Mouse (Mus musculus) embryo, embryonic 10.5 days (tissue): ENCODE data around the gene Prrx2.

Source experiments
- DNase-seq: peaks from one replicate; pipeline ENCODE4 v3.0.0-alpha.2; 2015; ENCODE audit warnings: low spot score

Prrx2 gene

GRCm38 (mm10) chr2:30823385-30824153 is 11.2 kb upstream of the Prrx2 start:
- DNase-seq: no peak

DNA sequence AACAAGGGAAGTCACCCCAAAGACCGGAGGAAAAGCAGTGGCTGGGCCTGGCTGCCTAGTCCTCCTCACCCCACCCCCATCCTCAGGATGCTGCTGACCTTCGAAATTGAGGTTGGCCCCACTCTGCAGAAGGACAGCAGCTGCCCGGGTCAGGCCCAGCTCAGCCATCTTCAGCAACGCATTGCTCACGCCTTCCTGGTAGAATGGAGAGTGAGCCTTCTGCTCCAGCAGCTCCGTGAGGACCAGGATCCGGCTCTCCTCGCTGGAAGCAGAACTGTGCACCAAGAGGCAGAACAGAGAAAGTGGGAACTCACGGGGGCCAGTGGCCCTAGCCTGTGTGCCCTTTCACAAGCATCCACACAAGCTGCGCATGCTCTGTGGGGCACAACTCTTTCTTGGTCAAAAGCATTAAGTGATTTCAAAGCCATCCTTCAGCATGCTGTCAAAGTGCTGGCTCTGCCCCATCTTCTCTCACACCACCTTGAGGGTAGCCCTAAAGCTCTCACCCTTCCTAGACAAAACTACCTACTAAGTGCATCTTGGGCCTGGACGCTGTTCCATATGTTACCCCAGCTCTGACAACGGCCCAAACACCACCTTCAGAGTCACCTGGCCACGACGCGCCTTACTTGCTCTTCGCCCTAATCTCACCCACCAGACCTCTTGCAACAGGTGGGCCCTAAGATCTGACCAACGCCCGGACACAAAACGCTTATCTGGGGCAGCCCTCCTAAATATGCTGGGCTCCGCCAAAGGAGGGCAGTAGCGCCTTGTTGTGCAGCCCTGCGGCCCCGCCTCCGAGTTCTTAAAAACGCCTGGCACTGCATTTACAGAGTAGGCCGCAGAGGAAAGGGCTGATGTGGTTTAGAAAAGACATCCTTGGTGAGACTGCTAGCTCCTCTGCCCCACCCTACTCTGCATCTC is 7.7 kb upstream of the Prrx2 start:
- DNase-seq: peak; percentile 76

- peak; percentile 96 for DNase-seq
These were observed 6.9 kb upstream of the Prrx2 start for GRCm38 (mm10) chr2:30827749-30828475.

GRCm38 (mm10) chr2:30829315-30829714 is 5.5 kb upstream of the Prrx2 start:
- peak; percentile 71 for DNase-seq

DNA sequence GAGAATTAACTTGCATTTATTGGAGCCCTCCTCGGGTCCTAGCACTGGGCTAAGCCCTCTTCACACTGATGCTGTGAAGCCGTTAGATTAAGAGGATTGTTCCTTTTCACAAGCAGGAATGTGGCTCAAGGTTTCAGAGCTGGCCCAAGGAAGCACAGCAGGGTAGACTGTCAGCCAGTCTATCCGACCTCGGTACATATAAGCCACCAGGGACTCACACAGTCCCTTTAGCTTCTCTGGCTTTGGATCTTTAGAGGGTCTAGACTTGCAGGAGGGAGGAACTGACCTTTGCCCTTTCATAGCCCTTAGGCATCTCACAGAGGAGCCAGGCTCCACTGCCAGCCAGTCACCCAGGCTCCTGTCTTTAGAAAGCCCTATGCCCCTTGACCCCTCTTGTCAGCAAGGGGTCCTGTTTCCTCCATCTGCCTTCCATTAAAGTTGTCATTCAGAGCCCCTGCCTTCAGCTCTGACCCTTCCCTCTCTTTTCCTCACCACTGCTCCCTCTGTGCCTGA is 4.4 kb upstream of the Prrx2 start, which contains the start of gene Asb6:
Gene Asb6, minus strand, starts transcription at position 51 of the 513 bp plus-strand sequence.
- DNase-seq: peak; percentile 83

GRCm38 (mm10) chr2:30833644-30834043 is 1.1 kb upstream of the Prrx2 start:
- peak; percentile 80 for DNase-seq

GRCm38 (mm10) chr2:30836238-30836990 is 1.6 kb downstream of the Prrx2 start:
- DNase-seq: peak; percentile 64

GRCm38 (mm10) chr2:30842615-30843014 is 7.8 kb downstream of the Prrx2 start:
- no peak for DNase-seq

- DNase-seq: peak; percentile 57
These were observed 10.6 kb downstream of the Prrx2 start for GRCm38 (mm10) chr2:30845152-30846070.

GRCm38 (mm10) chr2:30846236-30846635 is 11.5 kb downstream of the Prrx2 start:
- no peak for DNase-seq

DNA sequence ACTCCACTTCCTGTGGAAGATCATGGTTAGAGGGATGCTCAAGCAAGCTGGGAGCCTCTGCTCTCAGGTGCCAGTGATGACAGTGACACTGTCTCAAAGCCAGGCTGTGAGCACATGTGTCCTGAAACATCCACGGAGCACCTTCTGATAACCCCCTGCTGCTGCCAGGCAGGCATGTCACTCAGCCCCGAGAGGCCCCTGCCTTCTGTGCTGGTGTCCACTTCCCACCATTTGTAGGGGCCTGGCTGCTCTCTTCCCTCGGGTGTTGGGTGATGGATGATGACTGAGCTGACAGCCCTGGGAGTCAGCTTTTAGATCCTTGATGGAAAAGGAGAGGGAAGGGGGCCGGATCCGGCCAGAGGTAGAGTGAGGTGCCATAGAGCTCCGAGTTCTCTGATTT is 12.0 kb downstream of the Prrx2 start:
- DNase-seq: no peak

DNA sequence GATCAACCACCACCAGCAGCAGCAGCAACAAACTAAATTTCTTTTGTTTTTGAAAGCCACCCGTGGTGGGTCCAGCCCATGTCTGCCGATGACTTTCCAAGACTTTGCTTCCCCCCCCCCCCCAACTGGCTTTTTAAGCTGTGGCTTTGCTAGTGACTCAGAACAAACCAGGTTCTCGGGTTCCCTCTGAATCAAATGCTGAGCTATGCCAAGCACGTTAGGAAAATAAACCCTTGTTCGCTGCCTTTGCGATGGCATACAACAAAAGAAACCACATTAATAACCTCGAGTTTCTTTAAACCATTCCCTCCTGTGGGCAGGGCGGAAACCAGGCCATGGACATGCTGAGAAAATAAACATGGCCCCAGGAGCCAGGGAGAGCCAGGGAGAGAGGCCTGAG is 13.4 kb downstream of the Prrx2 start:
- no peak for DNase-seq

GRCm38 (mm10) chr2:30850581-30850980 is 15.8 kb downstream of the Prrx2 start:
- DNase-seq: no peak

DNA sequence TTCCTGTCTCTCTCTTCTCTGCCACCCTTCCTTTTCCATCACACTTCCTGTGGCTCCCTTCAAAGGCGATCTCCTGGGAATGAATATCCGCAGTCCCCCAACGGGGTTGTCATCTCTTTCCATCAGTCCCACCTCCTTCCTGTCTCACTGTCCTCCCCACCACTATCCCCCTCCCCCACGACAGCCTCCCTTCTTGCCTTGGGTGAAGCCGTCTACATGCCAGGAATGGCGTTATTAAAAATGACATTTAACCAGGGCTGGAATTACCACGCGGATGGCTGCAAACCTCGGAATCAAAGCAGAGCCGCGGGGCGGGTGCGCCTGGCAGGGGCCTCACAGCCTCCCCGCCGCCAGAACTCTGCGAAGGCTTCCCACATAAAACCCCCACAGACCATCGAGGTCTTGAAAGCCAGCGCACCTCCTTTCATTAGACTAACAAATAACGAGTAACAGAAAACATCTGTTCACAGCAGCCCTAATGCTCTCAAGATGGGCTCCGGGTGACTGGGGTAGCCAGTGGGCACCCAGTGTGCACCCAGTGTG is 18.1 kb downstream of the Prrx2 start:
- no peak for DNase-seq

GRCm38 (mm10) chr2:30857076-30857475 is 22.3 kb downstream of the Prrx2 start:
- DNase-seq: no peak

DNA sequence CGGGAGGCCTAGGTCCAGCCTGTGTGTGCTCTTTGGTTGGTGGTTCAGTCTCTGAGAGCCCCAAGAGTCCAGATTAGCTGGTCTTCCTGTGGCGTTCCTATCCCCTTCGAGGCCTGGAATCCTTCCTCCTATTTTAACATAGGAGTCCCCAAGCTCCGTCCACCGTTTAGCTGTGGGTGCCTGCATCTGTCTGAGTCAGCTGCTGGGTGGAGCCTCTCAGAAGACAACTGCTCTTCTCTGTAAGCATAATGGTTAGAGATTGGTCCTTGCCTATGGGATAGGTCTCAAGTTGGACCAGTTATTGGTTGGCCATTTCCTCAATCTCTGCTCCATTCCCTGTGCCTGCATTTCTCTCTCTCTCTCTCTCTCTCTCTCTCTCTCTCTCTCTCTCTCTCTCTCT is 25.0 kb downstream of the Prrx2 start:
- DNase-seq: no peak

GRCm38 (mm10) chr2:30862081-30862480 is 27.3 kb downstream of the Prrx2 start:
- DNase-seq: no peak

DNA sequence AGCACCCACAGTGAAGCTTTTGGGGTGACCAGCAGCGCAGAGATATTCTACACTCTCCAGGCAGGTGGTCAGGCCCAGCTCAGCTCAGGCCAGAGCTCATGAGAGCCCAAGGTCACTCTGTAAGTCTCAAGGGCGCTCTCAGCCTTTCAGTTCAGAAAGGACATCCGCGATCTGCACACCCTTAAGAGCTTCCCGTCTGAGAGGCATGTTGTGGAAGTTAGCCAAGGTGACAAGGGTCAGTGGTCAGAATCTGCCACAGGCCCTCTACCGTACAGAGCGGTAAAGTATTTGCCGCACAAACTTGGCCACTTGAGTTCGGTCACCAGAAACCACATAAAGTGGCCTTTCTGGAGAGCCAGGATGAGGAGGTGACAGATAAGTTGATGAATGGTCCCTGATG is 28.8 kb downstream of the Prrx2 start:
- no peak for DNase-seq

DNA sequence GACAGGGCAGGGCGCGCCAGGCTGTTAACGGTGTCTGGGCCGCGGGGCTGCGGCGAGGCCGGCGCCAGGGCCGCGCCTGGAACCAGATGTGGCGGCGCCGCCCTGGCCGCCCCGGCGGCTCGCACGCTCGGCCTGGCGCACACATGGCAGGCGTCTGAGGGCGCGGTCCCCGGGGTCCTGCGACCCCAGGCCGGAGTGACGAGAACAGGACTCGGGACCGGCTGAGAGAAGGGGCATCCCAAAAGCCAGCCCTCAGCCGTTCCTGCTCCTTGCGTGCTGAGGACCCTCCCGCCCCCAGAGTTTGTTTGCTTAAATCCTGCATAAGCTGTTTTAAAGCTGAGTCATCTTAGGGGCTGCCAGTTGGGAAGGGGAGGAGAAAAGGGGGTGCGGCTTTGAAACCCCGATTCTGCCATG is 30.2 kb downstream of the Prrx2 start:
- peak; percentile 45 for DNase-seq

DNA sequence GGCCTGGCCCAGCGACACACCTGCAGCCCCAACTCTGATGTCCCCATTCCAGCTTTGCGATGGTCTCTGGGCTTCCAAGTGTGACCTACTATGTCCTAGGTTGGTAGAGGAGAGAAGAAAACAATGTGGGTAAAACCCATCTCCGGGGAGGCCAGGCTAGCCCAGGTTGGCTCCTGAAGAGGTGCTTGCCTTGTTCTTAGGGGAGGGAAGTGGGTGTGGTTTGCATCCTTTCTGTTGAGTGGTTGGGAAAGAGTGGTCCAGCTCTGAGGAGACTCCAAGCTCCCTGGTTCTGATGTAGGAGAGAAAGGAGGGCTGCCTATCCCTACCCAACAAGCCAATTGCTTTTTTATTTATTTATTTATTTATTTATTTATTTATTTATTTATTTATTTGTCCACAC is 30.7 kb downstream of the Prrx2 start:
- DNase-seq: no peak
